Mouse (Mus musculus) forebrain, embryonic 14.5 days (tissue): ENCODE data around the gene Tmem248. TPM values are rescaled to one million over a fixed set of nuclear protein-coding genes. Genes with fewer than 3 reads are reported as not detected.
A peak's percentile ranks its signal among the peaks of the same experiment; 100 is the strongest.

Source experiments
- ATAC-seq: fragments of 200-750 bp; cut with Nextera tagmentation; 2 replicates; pipeline ENCODE4 v1.8.0; 2017; ENCODE audit warnings: mild to moderate bottlenecking, moderate library complexity
- DNase-seq: peaks from one replicate; pipeline ENCODE4 v3.0.0-alpha.2; 2015; ENCODE audit warnings: low spot score
- H3K27ac ChIP-seq: fragments of 300-500 bp; sonication (generic); 2 replicates; pipeline ENCODE4 v1.5.1; 2014; ENCODE audit warnings: low read depth, mild to moderate bottlenecking, control low read depth, low read length, moderate library complexity
- H3K27me3 ChIP-seq: fragments of 300-500 bp; sonication (generic); replicated peaks from 2 replicates; pipeline ENCODE4 v1.6.1; 2014; ENCODE audit warnings: low read length, control low read depth, mixed read lengths; ENCODE audit not compliant: control insufficient read depth, insufficient read depth
- H3K36me3 ChIP-seq: fragments of 300-500 bp; sonication (generic); 2 replicates; pipeline ENCODE4 v1.6.1; 2014; ENCODE audit warnings: low read length, control low read depth; ENCODE audit not compliant: control insufficient read depth, insufficient read depth
- H3K4me1 ChIP-seq: fragments of 300-500 bp; sonication (generic); 2 replicates; pipeline ENCODE4 v1.6.1; 2014; ENCODE audit warnings: antibody characterized with exemption, low read length, control low read depth; ENCODE audit not compliant: control insufficient read depth, insufficient read depth
- H3K4me2 ChIP-seq: fragments of 300-500 bp; sonication (generic); 2 replicates; pipeline ENCODE4 v1.6.1; 2014; ENCODE audit warnings: mild to moderate bottlenecking, control low read depth, low read length
- H3K4me3 ChIP-seq: fragments of 300-500 bp; sonication (generic); 2 replicates; pipeline ENCODE4 v1.5.1; 2014; ENCODE audit warnings: low read depth, low read length, control low read depth
- H3K9ac ChIP-seq: fragments of 300-500 bp; sonication (generic); 2 replicates; pipeline ENCODE4 v1.6.1; 2014; ENCODE audit warnings: mild to moderate bottlenecking, low read length, control low read depth, moderate library complexity
- H3K9me3 ChIP-seq: fragments of 300-500 bp; sonication (generic); replicated peaks from 2 replicates; pipeline ENCODE4 v1.6.1; 2016; ENCODE audit warnings: low read length, control low read depth, mixed read lengths; ENCODE audit not compliant: control insufficient read depth
- WGBS: fragments of 180-500 bp; shearing (Covaris S2); extraction: QIAGEN DNeasy Blood & Tissue Kit; methylation state at CpG from one replicate; pipeline ENCODE4 v1.1.7; 2014; 5-methylcytosine and 5-hydroxymethylcytosine counted together
- polyA plus RNA-seq: library from polyadenylated mRNA; unstranded; fragments of >200 nt; fragmentation: Nextera tagmentation; extraction: Ambion mirVana; gene quantifications from 2 replicates; pipeline ENCODE4 v1.2.1, GENCODE M21; 2014

The Tmem248 gene
- polyA plus RNA-seq, 1 experiment from 2014 or later: 22.7 TPM

DNA sequence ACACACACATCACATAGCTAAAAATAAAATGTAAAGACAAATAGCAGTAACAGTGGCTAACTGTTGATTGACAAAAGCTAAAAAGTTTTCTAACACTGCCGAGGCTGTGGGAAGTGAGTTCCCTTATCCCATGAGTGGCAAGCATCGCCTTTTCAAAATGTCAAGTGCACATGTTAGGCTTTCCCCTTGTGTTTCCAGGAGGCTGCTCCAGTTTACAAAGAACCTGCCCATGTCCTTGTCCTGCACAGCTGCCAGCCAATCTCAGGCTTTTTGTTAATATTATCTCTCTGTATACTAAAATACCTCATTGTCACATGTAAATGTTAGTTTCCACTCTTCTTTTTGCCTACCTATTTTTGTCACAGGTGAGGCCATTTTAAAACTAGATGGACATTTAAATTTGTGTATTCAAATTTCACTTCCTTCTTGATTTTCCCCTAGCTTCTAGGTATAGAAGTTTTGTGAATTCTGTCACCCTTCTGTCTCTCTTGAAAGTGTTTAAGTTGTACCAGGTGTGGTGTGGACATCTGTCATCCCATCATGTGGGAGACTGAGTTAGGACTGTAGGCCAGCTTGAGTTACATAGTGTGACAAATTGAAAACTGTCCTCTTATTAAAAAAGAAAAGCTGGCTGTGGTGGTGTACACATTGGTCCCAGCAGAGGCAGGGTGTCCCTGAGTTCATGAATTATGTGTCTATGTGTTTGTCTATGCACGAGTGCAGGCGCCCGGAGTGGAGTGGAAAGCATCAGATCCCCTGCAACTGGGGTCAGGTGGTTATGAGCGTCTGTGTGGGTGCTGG, 34.9 kb upstream of the Tmem248 start:
- Histone ChIP-seq H3K4me3 (no peak overlapping the region), H3K27me3 (no peaks in the 10 kb centered on the region), H3K36me3 (no peaks in the 10 kb centered on the region), H3K9ac (no peak overlapping the region), H3K4me2 (no peak overlapping the region), H3K27ac (no peak overlapping the region), H3K9me3 (no peaks in the 10 kb centered on the region), H3K4me1 (no peaks in the 10 kb centered on the region)
- DNase-seq: no peak
- WGBS: 94% methylated on average over 6 of the region's 6 CpGs
- no peak for ATAC-seq

GRCm38 (mm10) chr5:130182541-130182821, 34.4 kb upstream of the Tmem248 start:
- DNase-seq (no peak), ATAC-seq (no peak)
- Histone ChIP-seq H3K4me3 (no peak overlapping the region), H3K4me2 (no peak overlapping the region), H3K36me3 (no peaks in the 10 kb centered on the region), H3K4me1 (no peaks in the 10 kb centered on the region), H3K27me3 (no peaks in the 10 kb centered on the region), H3K9ac (no peak overlapping the region), H3K27ac (no peak overlapping the region), H3K9me3 (no peaks in the 10 kb centered on the region)
- 88% methylated on average over 3 of the region's 3 CpGs for WGBS

GRCm38 (mm10) chr5:130184193-130184856, 32.6 kb upstream of the Tmem248 start:
- Histone ChIP-seq H3K4me3 (no peak overlapping the region), H3K36me3 (peaks cover 3% of the 10 kb centered on the region), H3K27ac (no peak overlapping the region), H3K4me2 (no peak overlapping the region), H3K9ac (no peak overlapping the region), H3K9me3 (no peaks in the 10 kb centered on the region), H3K4me1 (no peaks in the 10 kb centered on the region), H3K27me3 (no peaks in the 10 kb centered on the region)
- DNase-seq: no peak
- WGBS: 88% methylated on average over 9 of the region's 9 CpGs
- ATAC-seq: no peak

- no peak overlapping the region for H3K9ac ChIP-seq
- no peak overlapping the region for H3K27ac ChIP-seq
- no peak overlapping the region for H3K4me3 ChIP-seq
- 89% methylated on average over 6 of the region's 6 CpGs for WGBS
- no peaks in the 10 kb centered on the region for H3K9me3 ChIP-seq
- H3K36me3 ChIP-seq: peaks cover 13% of the 10 kb centered on the region
- H3K4me1 ChIP-seq: no peaks in the 10 kb centered on the region
- H3K27me3 ChIP-seq: no peaks in the 10 kb centered on the region
- H3K4me2 ChIP-seq: no peak overlapping the region
- ATAC-seq: no peak
- DNase-seq: no peak
These were observed 31.6 kb upstream of the Tmem248 start for GRCm38 (mm10) chr5:130185312-130185711.

- no peak overlapping the region for H3K9ac ChIP-seq
- H3K4me3 ChIP-seq: no peak overlapping the region
- H3K27me3 ChIP-seq: no peaks in the 10 kb centered on the region
- no peaks in the 10 kb centered on the region for H3K9me3 ChIP-seq
- 35% methylated on average over 7 of the region's 7 CpGs for WGBS
- DNase-seq: peak; percentile 53
- ATAC-seq: no peak
- no peak overlapping the region for H3K4me2 ChIP-seq
- peaks cover 32% of the 10 kb centered on the region for H3K36me3 ChIP-seq
- no peaks in the 10 kb centered on the region for H3K4me1 ChIP-seq
- H3K27ac ChIP-seq: no peak overlapping the region
These were observed 29.5 kb upstream of the Tmem248 start for GRCm38 (mm10) chr5:130187383-130187782.

- H3K36me3 ChIP-seq: peaks cover 49% of the 10 kb centered on the region
- no peak for DNase-seq
- 94% methylated on average over 6 of the region's 6 CpGs for WGBS
- H3K27me3 ChIP-seq: no peaks in the 10 kb centered on the region
- no peaks in the 10 kb centered on the region for H3K9me3 ChIP-seq
- ATAC-seq: no peak
- H3K4me2 ChIP-seq: no peak overlapping the region
- no peak overlapping the region for H3K9ac ChIP-seq
- no peak overlapping the region for H3K4me3 ChIP-seq
- H3K4me1 ChIP-seq: no peaks in the 10 kb centered on the region
- H3K27ac ChIP-seq: no peak overlapping the region
These were observed 26.0 kb upstream of the Tmem248 start for GRCm38 (mm10) chr5:130190909-130191308.

DNA sequence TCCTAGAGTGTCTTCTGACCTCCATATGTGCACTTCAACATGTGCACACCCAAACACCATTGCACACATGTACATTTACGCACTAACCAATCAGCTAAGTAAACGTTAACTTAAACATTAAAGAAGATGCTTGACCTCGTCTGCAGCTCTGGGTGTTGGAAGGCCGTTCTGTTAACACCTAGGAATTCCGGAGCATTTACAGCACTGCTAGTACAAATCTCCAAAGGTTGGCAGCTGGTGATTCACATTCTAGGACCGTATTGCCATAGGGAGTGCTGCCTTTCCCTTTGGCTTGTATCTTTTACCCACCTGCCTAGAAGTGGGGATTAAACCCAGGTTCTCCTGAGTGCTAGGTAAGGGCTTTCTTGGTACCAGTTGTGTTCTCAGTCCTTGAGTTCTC, 25.0 kb upstream of the Tmem248 start:
- H3K4me3 ChIP-seq: no peak overlapping the region
- H3K4me1 ChIP-seq: no peaks in the 10 kb centered on the region
- 96% methylated on average over 6 of the region's 6 CpGs for WGBS
- no peak overlapping the region for H3K27ac ChIP-seq
- no peaks in the 10 kb centered on the region for H3K27me3 ChIP-seq
- ATAC-seq (no peak), DNase-seq (no peak)
- H3K9ac ChIP-seq: no peak overlapping the region
- H3K36me3 ChIP-seq: peaks cover 49% of the 10 kb centered on the region
- H3K4me2 ChIP-seq: no peak overlapping the region
- no peaks in the 10 kb centered on the region for H3K9me3 ChIP-seq

GRCm38 (mm10) chr5:130192356-130192944, 24.4 kb upstream of the Tmem248 start:
- no peak overlapping the region for H3K4me2 ChIP-seq
- H3K27ac ChIP-seq: no peak overlapping the region
- no peak for DNase-seq
- H3K27me3 ChIP-seq: no peaks in the 10 kb centered on the region
- H3K4me1 ChIP-seq: no peaks in the 10 kb centered on the region
- H3K36me3 ChIP-seq: peaks cover 53% of the 10 kb centered on the region
- H3K4me3 ChIP-seq: no peak overlapping the region
- 76% methylated on average over 2 of the region's 2 CpGs for WGBS
- no peaks in the 10 kb centered on the region for H3K9me3 ChIP-seq
- H3K9ac ChIP-seq: no peak overlapping the region
- no peak for ATAC-seq

GRCm38 (mm10) chr5:130193760-130194159, 23.1 kb upstream of the Tmem248 start:
- Histone ChIP-seq H3K9me3 (no peaks in the 10 kb centered on the region), H3K27me3 (no peaks in the 10 kb centered on the region), H3K27ac (no peak overlapping the region), H3K36me3 (peaks cover 64% of the 10 kb centered on the region), H3K4me1 (no peaks in the 10 kb centered on the region), H3K4me3 (no peak overlapping the region), H3K4me2 (no peak overlapping the region), H3K9ac (no peak overlapping the region)
- 93% methylated on average over 3 of the region's 3 CpGs for WGBS
- DNase-seq: no peak
- no peak for ATAC-seq
